Mouse (Mus musculus) layer of hippocampus, postnatal 14 days (tissue): ENCODE results near the gene Klf11. TPM values are rescaled to one million over a fixed set of nuclear protein-coding genes. Genes with fewer than 3 reads are reported as not detected.

Experiments
- DNase-seq, 2 experiments: peaks; one replicate each; pipeline ENCODE4 v3.0.0; 2021 to 2022; ENCODE audit warnings: low spot score in 2 of 2, mixed read lengths in 1 of 2
- total RNA-seq, 2 experiments: library from RNA; stranded (reverse); gene quantifications; 2 replicates each; pipeline ENCODE4 v1.2.3; 2021

Gene Klf11
- total RNA-seq, 2 experiments from 2014 or later = 4.7 to 6.3 TPM

GRCm38 (mm10) chr12:24651642-24652342, 718 bp downstream of the Klf11 start:
- peak; percentile 86 to 87 for DNase-seq

GRCm38 (mm10) chr12:24654065-24654862, 3.2 kb downstream of the Klf11 start:
- no peak for DNase-seq

GRCm38 (mm10) chr12:24656436-24656835, 5.4 kb downstream of the Klf11 start:
- DNase-seq = no peak

GRCm38 (mm10) chr12:24658998-24659397, 7.9 kb downstream of the Klf11 start:
- no peak for DNase-seq

GRCm38 (mm10) chr12:24659923-24660322, 8.8 kb downstream of the Klf11 start:
- no peak for DNase-seq

GRCm38 (mm10) chr12:24661100-24661499, 10.0 kb downstream of the Klf11 start:
- DNase-seq = no peak

- no peak for DNase-seq
Observed at GRCm38 (mm10) chr12:24662131-24662530, 11.1 kb downstream of the Klf11 start.

GRCm38 (mm10) chr12:24680096-24680491, 29.0 kb downstream of the Klf11 start:
- no peak for DNase-seq

- DNase-seq = peak in 1 of 2 experiments; percentile 34
Observed at GRCm38 (mm10) chr12:24680492-24681285, 29.6 kb downstream of the Klf11 start.

- no peak for DNase-seq
Observed at GRCm38 (mm10) chr12:24681286-24682023, 30.4 kb downstream of the Klf11 start, which contains the start of gene Cys1. Cys1 (minus strand) TSS chr12:24681813.

- DNase-seq = peak in 1 of 2 experiments; percentile 48
Observed at GRCm38 (mm10) chr12:24682563-24682962, 31.5 kb downstream of the Klf11 start.

- DNase-seq = no peak
Observed at GRCm38 (mm10) chr12:24683461-24683860, 32.4 kb downstream of the Klf11 start.

GRCm38 (mm10) chr12:24686038-24686695, 35.1 kb downstream of the Klf11 start:
- no peak for DNase-seq

GRCm38 (mm10) chr12:24686696-24687346, 35.7 kb downstream of the Klf11 start:
- DNase-seq = no peak

GRCm38 (mm10) chr12:24690351-24690750, 39.3 kb downstream of the Klf11 start:
- no peak for DNase-seq

- DNase-seq = peak; percentile 87 to 91
Observed at GRCm38 (mm10) chr12:24696500-24697483, 45.7 kb downstream of the Klf11 start.

- DNase-seq = no peak
Observed at GRCm38 (mm10) chr12:24697484-24698204, 46.6 kb downstream of the Klf11 start.

- no peak for DNase-seq
Observed at GRCm38 (mm10) chr12:24698514-24698913, 47.4 kb downstream of the Klf11 start.
